In the genomic region with DNA sequence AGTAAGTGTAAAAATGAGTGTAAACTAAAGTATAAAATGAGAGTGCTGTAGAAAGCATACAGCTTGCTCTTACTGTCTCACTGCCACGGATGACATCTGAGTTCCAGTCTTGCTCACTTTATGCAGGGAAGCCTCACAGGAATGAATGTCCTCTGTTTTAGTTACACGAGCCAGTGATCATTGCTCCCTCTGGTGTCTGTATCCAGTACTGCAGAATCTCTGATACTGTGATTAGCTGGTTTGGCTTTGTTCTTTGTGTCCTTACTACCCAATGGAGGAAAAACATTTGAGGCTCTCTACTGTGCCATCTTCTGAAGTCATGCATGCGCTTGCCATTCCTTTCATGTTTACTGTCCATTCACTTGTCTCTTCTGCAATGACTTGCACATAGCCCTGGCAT, we compare ENCODE assay signal across 9 mouse cellular contexts.
DNase-seq lines count a peak whose midpoint lies in the region; ATAC-seq lines count a peak whose summit lies in the region.
"Had no signal": no experiment of that assay in that cellular context is flagged by ENCODE, and none has a peak within 500 bp of the region (broad histone marks: within the 10 kb centered on the region; RNA-seq: fewer than 3 reads in every experiment).

No protein-coding gene starts in this region.

- peak; percentile 46 to 85 for DNase-seq in heart, adult 18-20 months
- DNase-seq in adrenal gland, adult 2 months = peak; percentile 64
- peak; percentile 77 for DNase-seq in embryo, embryonic 11 days
- peak; percentile 64 to 67 for DNase-seq in heart, postnatal 36 days
- peak; percentile 64 to 82 for DNase-seq in layer of hippocampus, postnatal 14 days (ENCODE audit: low spot score in 2 of 2)
- peak; percentile 79 for DNase-seq in mesoderm, embryonic 11.5 days (ENCODE audit: low read depth, low spot score)
- peak; percentile 4 for DNase-seq in spleen, adult 12 weeks (ENCODE audit: low spot score)

- H3K36me3 ChIP-seq in heart, embryonic 12.5 days = no peaks in the 10 kb centered on the region
- H3K36me3 ChIP-seq: liver, embryonic 15.5 days had no signal

- no peak for ATAC-seq in heart, embryonic 12.5 days (ENCODE audit: insufficient number of reproducible peaks, low FRiP score)

- H3K9me3 ChIP-seq in heart, embryonic 12.5 days (replicated peaks) = no peaks in the 10 kb centered on the region
- H3K9me3 ChIP-seq: liver, embryonic 15.5 days had no signal

- H3K4me1 ChIP-seq in heart, embryonic 12.5 days (replicated peaks) = no peaks in the 10 kb centered on the region

- intact Hi-C loops in heart, postnatal 36 days (cut with DNase I) = loop anchor here (1.0 to 5.0 kb wide), 3 partner anchors 430 to 681 kb away; no protein-coding TSS in a partner anchor

- H3K4me2 ChIP-seq in heart, embryonic 12.5 days = no peak overlapping the region
- H3K4me2 ChIP-seq: liver, embryonic 15.5 days had no signal

- no peak overlapping the region for H3K27ac ChIP-seq in heart, embryonic 12.5 days (ENCODE audit: poor library complexity, severe bottlenecking)
- H3K27ac ChIP-seq: liver, embryonic 15.5 days had no signal

- 27% methylated on average over 3 of the region's 3 CpGs for WGBS in heart, embryonic 12.5 days

- no peak overlapping the region for H3K9ac ChIP-seq in heart, embryonic 12.5 days
- H3K9ac ChIP-seq: liver, embryonic 15.5 days had no signal

- no peak overlapping the region for H3K4me3 ChIP-seq in heart, embryonic 12.5 days
- H3K4me3 ChIP-seq: liver, embryonic 15.5 days had no signal

- H3K27me3 ChIP-seq in heart, embryonic 12.5 days (replicated peaks) = no peaks in the 10 kb centered on the region
- H3K27me3 ChIP-seq: liver, embryonic 15.5 days had no signal

Comparison
In these comparisons a context has a peak if more than half of its experiments do, and no peak if none do; other contexts are left out.
1. DNase-seq: peak in every context shown above with its lines; median percentile 79 in mesoderm, embryonic 11.5 days; 77 in embryo, embryonic 11 days; 73 in layer of hippocampus, postnatal 14 days; 66 in heart, adult 18-20 months; 66 in heart, postnatal 36 days; 64 in adrenal gland, adult 2 months; 4 in spleen, adult 12 weeks.